Mouse (Mus musculus) frontal cortex, postnatal 10 days (tissue): ENCODE data around the gene Lrrc10b.
A peak's percentile ranks its signal among the peaks of the same experiment; 100 is the strongest.

Experiments used
- DNase-seq, 2 experiments: peaks; one replicate each; pipeline ENCODE4 v3.0.0; 2022; ENCODE audit warnings: low spot score in 2 of 2, mixed read lengths in 1 of 2

Lrrc10b gene

DNA sequence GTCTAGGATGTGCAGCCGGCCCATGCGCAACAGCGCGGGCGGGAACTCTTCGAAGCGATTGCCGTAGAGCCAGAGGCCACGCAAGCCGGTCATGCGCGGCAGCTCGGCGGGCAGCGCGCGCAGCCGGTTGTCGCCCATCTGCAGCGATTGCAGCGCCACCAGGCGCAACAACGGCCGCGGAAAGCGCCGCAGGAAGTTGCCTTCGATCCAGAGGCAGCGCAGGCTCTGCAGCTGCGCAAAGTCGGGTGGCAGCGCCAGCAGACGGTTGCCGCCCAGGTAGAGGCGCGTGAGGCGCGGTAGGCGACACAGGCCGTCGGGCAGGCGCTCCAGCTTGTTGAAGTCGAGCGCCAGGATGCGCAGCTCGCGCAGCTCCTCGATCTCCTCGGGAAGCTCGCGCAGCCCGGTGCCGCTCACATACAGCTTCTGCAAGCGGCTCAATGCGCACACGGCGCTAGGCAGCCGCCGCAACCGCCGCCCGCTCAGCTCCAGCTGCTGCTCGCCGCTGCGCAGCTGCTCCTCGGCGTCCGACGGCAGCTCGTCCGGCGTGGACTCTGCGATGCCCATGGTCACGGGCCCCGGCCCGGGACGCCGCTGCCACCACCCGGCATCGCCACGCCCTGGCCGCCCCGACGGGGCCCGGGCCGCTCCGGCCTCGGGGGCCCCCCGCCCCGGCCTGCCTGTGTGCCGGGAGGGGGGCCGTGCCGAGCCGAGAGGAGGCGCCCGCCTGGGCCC, at the start of gene Lrrc10b:
TSS of gene Lrrc10b (minus strand) at position 722 of the 732 bp plus-strand sequence.
- DNase-seq, result peak in 1 of 2 experiments; percentile 74

DNA sequence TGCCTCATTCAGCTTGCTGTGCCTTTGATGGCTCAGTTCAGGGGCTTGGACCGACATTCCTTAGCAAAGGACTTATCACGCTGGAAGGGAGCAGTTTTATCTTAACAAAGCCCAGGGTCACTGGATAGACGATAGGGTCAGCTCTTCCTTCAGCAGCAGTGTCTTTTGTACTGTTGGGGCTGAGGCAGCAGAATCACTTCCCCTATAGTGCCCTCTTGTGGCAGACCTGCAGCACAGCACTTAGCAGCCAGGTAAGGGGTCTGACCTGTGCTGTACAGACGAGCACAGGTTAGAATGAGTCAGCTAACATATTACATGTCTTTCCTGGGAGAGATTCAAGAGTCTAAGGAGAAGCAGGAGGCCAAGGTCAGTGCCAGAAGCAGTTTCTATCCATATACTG, 45.3 kb upstream of the Lrrc10b start:
- no peak for DNase-seq

- DNase-seq, result no peak
Observed at GRCm38 (mm10) chr19:10500581-10500980, 43.3 kb upstream of the Lrrc10b start.

GRCm38 (mm10) chr19:10497512-10498160, 40.4 kb upstream of the Lrrc10b start:
- DNase-seq, result no peak

DNA sequence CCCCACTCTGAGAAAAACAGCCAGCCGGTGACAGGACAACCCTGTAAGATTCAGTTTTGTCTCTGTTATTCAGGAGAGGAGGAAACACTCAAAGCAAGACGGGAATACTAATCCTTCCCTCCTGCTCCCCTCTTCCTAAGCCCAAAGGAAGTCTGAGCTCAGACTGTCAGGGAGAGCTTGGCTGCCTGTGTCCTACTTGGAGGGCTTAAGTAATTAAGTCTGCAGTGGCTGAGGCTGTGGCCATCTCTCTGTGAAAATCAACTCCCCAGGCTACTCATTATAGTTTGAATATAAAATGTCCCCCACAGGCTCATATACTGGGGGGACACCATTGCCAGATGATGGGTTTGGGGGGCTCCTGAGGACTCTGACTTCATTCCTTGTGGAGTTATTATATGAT, 39.7 kb upstream of the Lrrc10b start:
- no peak for DNase-seq

DNA sequence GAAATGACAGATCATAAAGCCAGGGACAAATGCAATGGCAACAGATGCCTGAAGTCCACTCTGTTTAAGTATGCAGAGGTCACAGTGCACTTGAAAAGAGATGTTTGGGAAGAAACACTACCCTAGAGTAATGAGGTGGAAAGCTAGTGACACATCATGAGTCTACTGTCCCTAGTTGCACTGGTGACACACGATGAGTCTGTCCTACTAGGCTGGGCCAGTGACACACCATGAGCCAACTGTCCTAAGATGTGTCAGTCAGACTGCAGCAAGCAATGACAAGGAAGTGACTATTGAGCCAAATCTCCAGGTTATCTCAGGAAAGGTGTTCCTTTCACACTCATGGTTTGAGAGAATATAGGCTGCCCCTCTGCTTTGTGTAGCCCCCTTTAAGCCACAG, 38.4 kb upstream of the Lrrc10b start:
- DNase-seq, result no peak

DNA sequence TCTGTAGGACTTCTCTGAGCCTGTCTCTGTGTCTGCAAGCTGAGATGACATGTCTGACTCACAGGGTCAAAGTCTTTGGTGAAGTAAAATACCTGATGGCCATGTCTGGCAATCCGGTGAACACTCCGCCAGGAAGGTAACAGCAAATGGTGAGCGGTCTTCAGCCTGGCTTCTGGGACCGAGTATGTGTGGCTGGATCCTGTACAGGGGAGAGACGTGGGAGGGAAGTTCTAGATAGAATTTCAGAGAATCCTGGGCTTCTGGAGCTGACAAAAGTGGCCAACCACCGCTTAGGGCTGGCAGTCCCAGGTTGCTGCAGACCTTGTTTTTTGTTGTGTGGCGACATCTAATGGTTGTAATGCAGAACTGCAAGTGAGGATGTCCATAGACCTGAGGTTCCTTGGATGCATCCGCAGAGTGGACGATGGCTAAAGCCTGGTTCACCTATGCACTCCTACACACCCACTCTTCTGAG, 29.0 kb upstream of the Lrrc10b start:
- peak in 1 of 2 experiments; percentile 54 for DNase-seq

- no peak for DNase-seq
Observed at GRCm38 (mm10) chr19:10482703-10483102, 25.4 kb upstream of the Lrrc10b start, which contains the start of gene Ppp1r32. Ppp1r32 (minus strand) TSS chr19:10482928.

GRCm38 (mm10) chr19:10479541-10479940, 22.3 kb upstream of the Lrrc10b start:
- DNase-seq, result no peak

GRCm38 (mm10) chr19:10473779-10474178, 16.5 kb upstream of the Lrrc10b start:
- no peak for DNase-seq

DNA sequence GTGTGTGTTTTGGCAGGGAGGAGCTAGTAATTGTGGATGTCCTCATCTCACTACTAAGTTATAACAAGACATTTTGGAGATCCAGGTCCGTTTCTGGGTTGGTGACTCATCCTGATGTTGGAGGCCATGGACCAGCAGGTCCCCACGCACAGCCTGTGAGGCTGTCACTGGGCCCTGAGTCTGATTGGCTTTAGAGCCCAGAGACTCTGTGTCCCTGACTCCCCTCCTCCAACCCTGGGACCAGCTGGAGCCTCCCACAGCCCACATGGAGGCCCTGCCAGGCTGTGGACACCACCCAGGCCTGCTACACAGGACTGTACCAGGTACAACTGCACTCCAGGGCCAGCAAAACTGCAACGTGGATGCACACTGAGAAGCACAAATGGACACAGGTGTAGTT, 15.7 kb upstream of the Lrrc10b start:
- DNase-seq, result no peak

DNA sequence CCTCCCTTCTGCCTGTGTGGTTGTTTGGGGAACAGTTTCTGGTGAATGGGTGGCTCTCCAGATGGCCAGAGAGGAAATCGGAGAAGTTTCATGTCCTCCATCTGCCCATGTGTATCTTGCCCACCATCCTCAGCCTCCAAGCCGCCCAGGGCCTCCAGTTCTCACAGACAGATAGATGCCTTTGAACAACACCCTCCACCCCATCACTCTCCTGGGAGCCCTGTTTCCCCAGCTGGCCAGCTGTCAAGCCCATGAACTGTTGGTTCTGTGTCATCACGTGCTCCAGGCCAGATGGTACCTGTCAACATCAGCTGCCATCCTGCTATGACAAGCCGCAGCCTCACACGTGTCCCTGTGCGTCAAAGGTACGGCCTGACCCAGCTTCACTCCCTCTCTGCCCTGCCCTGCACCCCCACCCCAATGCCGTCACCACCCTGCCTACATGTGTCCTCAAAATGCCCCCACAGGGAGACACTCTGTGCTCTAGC, 11.9 kb upstream of the Lrrc10b start:
- no peak for DNase-seq

DNA sequence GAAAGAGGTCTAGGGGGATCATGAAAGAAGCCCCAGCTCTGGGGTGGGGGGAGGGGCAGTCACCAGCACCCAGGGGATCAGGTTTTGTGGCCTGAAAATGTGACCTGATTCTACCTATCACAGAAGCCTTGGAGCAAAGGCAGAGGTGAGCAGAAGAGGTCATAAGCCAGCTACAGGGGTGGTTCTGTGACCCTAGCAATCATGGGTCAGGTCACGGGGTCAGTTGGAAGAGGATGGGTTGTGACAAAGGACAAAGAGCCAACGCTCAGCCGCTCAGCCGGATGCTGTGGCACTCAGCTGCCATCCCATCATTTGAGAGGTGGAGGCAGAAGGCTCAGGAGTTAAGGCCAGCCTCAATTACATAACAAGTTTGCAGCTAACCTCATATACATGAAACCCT, 7.2 kb upstream of the Lrrc10b start:
- DNase-seq, result no peak

DNA sequence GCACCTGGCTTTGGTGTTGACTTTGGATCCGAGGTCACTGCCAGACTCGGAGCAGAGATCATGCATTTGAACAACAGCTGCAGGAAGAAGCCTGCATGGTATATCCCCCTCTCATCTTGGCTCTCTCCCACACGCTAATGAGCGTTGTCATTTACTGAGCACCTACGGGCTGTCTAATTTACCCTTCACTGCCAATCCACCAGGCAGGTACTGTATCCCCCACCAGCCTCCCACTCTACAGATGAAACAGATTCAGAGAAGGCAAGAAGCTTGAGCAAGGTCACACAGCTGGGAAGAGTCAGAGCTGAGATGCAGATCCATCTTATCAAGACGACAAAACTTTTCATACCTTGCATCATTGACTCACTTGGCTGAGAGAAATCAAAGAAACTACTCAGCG, 4.3 kb upstream of the Lrrc10b start:
- no peak for DNase-seq

- DNase-seq, result no peak
Observed at GRCm38 (mm10) chr19:10459907-10460306, 2.6 kb upstream of the Lrrc10b start.

GRCm38 (mm10) chr19:10458096-10458495, 823 bp upstream of the Lrrc10b start:
- no peak for DNase-seq

DNA sequence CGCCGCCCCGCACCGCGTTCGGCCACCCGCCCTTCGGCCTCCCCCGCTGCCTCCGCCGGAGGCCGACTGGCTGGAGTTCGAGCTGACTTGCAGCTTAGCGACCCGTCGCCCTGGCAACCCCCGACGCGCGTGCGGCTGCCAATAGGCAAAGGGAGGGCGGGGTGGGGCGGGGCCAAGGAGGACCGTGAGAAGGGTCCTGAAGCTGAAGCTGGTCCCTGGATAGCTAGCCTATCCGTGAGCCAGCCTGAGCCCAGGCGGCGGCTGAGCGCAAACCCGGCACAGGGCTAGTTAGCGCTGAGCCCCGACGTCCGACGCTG, 169 bp upstream of the Lrrc10b start:
- peak in 1 of 2 experiments; percentile 70 for DNase-seq

GRCm38 (mm10) chr19:10455437-10455806, 1.9 kb downstream of the Lrrc10b start:
- no peak for DNase-seq

GRCm38 (mm10) chr19:10454718-10455436, 2.4 kb downstream of the Lrrc10b start:
- no peak for DNase-seq

- DNase-seq, result peak in 1 of 2 experiments; percentile 74
Observed at GRCm38 (mm10) chr19:10449708-10450107, 7.6 kb downstream of the Lrrc10b start.

DNA sequence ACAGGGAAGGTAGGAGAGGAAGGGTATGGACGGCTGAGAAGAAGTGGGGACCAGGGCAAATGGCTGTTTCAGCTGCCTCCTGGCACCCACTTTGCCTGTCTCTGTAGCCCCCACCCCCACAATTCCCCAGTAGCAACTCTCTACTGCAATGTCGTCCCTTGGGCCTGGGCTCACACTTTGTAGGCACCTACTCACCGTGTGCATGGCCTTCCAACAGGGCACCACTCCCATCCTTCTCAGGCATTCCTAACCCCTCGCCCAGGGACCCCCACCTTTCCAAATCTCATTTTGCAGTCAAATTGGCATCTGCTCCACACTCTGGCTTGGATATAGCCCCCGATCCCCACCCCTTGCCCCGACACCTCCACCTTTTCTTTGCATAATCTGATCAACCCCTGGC, 8.1 kb downstream of the Lrrc10b start:
- no peak for DNase-seq

DNA sequence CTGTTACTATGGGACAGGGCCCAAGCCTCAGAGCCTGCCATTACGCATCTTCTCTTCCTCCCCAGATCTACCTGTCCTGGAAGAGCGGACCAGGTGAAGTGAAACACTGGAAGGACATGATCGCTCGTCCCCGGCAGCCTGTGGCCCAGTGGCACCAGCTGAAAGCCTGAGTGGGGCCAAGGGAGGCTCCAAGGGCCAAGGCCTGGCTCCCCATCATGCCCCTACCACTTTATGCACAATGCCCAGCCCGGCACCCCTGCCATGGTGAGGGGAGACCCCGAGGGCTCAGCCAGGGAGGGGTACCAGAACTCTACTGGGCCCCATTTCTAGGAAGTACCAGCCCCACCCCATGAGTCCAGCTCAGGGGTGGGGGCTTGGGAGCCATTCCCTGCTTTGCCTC, 9.0 kb downstream of the Lrrc10b start:
- no peak for DNase-seq
